8 mouse cellular contexts compared by ENCODE assay signal in genomic region chr1:180945001-180945980, GRCm38 (mm10). TPM values are rescaled to one million over a fixed set of nuclear protein-coding genes. Genes with fewer than 3 reads are reported as not detected.
DNase-seq lines count a peak whose midpoint lies in the region; ATAC-seq lines count a peak whose summit lies in the region.

No protein-coding gene starts in this region.

- H3K36me3 ChIP-seq in intestine, embryonic 16.5 days (ENCODE audit: control insufficient read depth, insufficient read depth, low read length) = no peaks in the 10 kb centered on the region
- peaks cover 38% of the 10 kb centered on the region for H3K36me3 ChIP-seq in liver, embryonic 13.5 days
- no peaks in the 10 kb centered on the region for H3K36me3 ChIP-seq in neural tube, embryonic 14.5 days (ENCODE audit: control insufficient read depth, insufficient read depth, low read length)

- peaks cover 50% of the 10 kb centered on the region for H3K4me1 ChIP-seq in intestine, embryonic 16.5 days (ENCODE audit: control insufficient read depth, insufficient read depth, low read length)
- H3K4me1 ChIP-seq in liver, embryonic 13.5 days (replicated peaks) = peaks cover 68% of the 10 kb centered on the region
- peaks cover 5% of the 10 kb centered on the region; the same call in 1 of the 2 replicates for H3K4me1 ChIP-seq in neural tube, embryonic 14.5 days (ENCODE audit: control insufficient read depth, insufficient read depth, low read length)

- H3K9ac ChIP-seq in intestine, embryonic 16.5 days (ENCODE audit: low read depth, low read length) = peak overlapping the region; percentile 50
- peak overlapping the region; percentile 67 for H3K9ac ChIP-seq in liver, embryonic 13.5 days
- no peak overlapping the region for H3K9ac ChIP-seq in neural tube, embryonic 14.5 days (replicated peaks; ENCODE audit: low read depth, low read length)

- 23% methylated on average over 20 of the region's 20 CpGs for WGBS in intestine, embryonic 16.5 days
- 24% methylated on average over 20 of the region's 20 CpGs for WGBS in liver, embryonic 13.5 days (ENCODE audit: insufficient replicate concordance)
- WGBS in neural tube, embryonic 14.5 days = 28% methylated on average over 20 of the region's 20 CpGs

- H3K27ac ChIP-seq in intestine, embryonic 16.5 days (ENCODE audit: low read length) = peak overlapping the region; percentile 69
- H3K27ac ChIP-seq in liver, embryonic 13.5 days = peak overlapping the region; percentile 89
- H3K27ac ChIP-seq in neural tube, embryonic 14.5 days (ENCODE audit: low read depth, low read length) = no peak overlapping the region

- peak; percentile 32 to 37 for DNase-seq in right cerebral cortex, postnatal 10 days (ENCODE audit: low spot score in 2 of 2)
- DNase-seq in right cerebral cortex, postnatal 14 days = no peak
- peak; percentile 78 for DNase-seq in embryo, embryonic 11 days
- DNase-seq in heart, adult 11 months = peak; percentile 98
- peak; percentile 65 for DNase-seq in liver, embryonic 13.5 days
- DNase-seq in cerebellum, postnatal 14 days = no peak

- H3K4me2 ChIP-seq in intestine, embryonic 16.5 days (ENCODE audit: low read depth, low read length) = peak overlapping the region; percentile 26
- peak overlapping the region; percentile 89 for H3K4me2 ChIP-seq in liver, embryonic 13.5 days
- no peak overlapping the region for H3K4me2 ChIP-seq in neural tube, embryonic 14.5 days (ENCODE audit: low read depth, low read length)

- no peaks in the 10 kb centered on the region for H3K9me3 ChIP-seq in intestine, embryonic 16.5 days (ENCODE audit: control insufficient read depth, low read length)
- H3K9me3 ChIP-seq in liver, embryonic 13.5 days (replicated peaks) = no peaks in the 10 kb centered on the region
- no peaks in the 10 kb centered on the region for H3K9me3 ChIP-seq in neural tube, embryonic 14.5 days (ENCODE audit: control insufficient read depth, low read length)

- H3K4me3 ChIP-seq in intestine, embryonic 16.5 days (ENCODE audit: low read length) = peak overlapping the region; percentile 16
- peak overlapping the region; percentile 33 for H3K4me3 ChIP-seq in liver, embryonic 13.5 days (replicated peaks)
- H3K4me3 ChIP-seq in neural tube, embryonic 14.5 days (ENCODE audit: low read depth, low read length) = no peak overlapping the region

- peak; percentile 84 for ATAC-seq in intestine, embryonic 16.5 days
- peak; percentile 87 for ATAC-seq in liver, embryonic 13.5 days (ENCODE audit: low read depth)
- peak; percentile 64; the same call in 1 of the 2 replicates for ATAC-seq in neural tube, embryonic 14.5 days (ENCODE audit: low read depth)

- H3K27me3 ChIP-seq in intestine, embryonic 16.5 days (replicated peaks; ENCODE audit: control insufficient read depth, insufficient read depth, low read length) = no peaks in the 10 kb centered on the region
- no peaks in the 10 kb centered on the region for H3K27me3 ChIP-seq in liver, embryonic 13.5 days
- H3K27me3 ChIP-seq in neural tube, embryonic 14.5 days (ENCODE audit: control insufficient read depth, insufficient read depth, low read length) = peaks cover 32% of the 10 kb centered on the region

RNA-seq across cellular contexts. Expression of gene Tmem63a, which starts 3.1 kb away (rescaled TPM):
- polyA plus RNA-seq in intestine, embryonic 16.5 days (2015; fragmentation: Nextera tagmentation; extraction: Ambion mirVana) = 14.9 and 16.2 TPM in 2 replicates
- 5.2 and 7.5 TPM in 2 replicates for polyA plus RNA-seq in liver, embryonic 13.5 days (2015; fragmentation: Nextera tagmentation; extraction: Ambion mirVana)
- polyA plus RNA-seq in neural tube, embryonic 14.5 days (2014; fragmentation: Nextera tagmentation; extraction: Ambion mirVana) = 0.71 and 1.4 TPM in 2 replicates

RNA-seq across cellular contexts. Expression of gene Lefty1, which starts 10.5 kb away (rescaled TPM):
- polyA plus RNA-seq in intestine, embryonic 16.5 days (2015; fragmentation: Nextera tagmentation; extraction: Ambion mirVana) = 1.8 and 2.0 TPM in 2 replicates
- polyA plus RNA-seq in liver, embryonic 13.5 days (2015; fragmentation: Nextera tagmentation; extraction: Ambion mirVana) = 6.0 and 6.5 TPM in 2 replicates
- polyA plus RNA-seq in neural tube, embryonic 14.5 days (2014; fragmentation: Nextera tagmentation; extraction: Ambion mirVana) = 0.41 TPM in 1 of 2 replicates, not detected in the other

RNA-seq across cellular contexts. Expression of gene Pycr2, which starts 41.2 kb away (rescaled TPM):
- 63.8 and 73.2 TPM in 2 replicates for polyA plus RNA-seq in intestine, embryonic 16.5 days (2015; fragmentation: Nextera tagmentation; extraction: Ambion mirVana)
- polyA plus RNA-seq in liver, embryonic 13.5 days (2015; fragmentation: Nextera tagmentation; extraction: Ambion mirVana) = 122 and 128 TPM in 2 replicates
- polyA plus RNA-seq in neural tube, embryonic 14.5 days (2014; fragmentation: Nextera tagmentation; extraction: Ambion mirVana) = 63.3 and 65.9 TPM in 2 replicates

RNA-seq across cellular contexts. Expression of gene Lefty2, which starts 52.4 kb away (rescaled TPM):
- polyA plus RNA-seq in intestine, embryonic 16.5 days (2015; fragmentation: Nextera tagmentation; extraction: Ambion mirVana) = 0.05 TPM in 1 of 2 replicates, not detected in the other
- polyA plus RNA-seq in liver, embryonic 13.5 days (2015; fragmentation: Nextera tagmentation; extraction: Ambion mirVana) = not detected in 2 replicates
- polyA plus RNA-seq in neural tube, embryonic 14.5 days (2014; fragmentation: Nextera tagmentation; extraction: Ambion mirVana) = 0.58 and 1.9 TPM in 2 replicates

Comparison
In these comparisons a context has a peak if more than half of its experiments do, and no peak if none do; other contexts are left out.
1. DNase-seq: peak in right cerebral cortex, postnatal 10 days (2 of 2), embryo, embryonic 11 days (single experiment), heart, adult 11 months (single experiment) and liver, embryonic 13.5 days (single experiment); none in right cerebral cortex, postnatal 14 days (single experiment) and cerebellum, postnatal 14 days (0 of 2).
2. Peak in every context shown above with its lines, with median percentiles within 50 percentile points of each other: ATAC-seq.